Mouse (Mus musculus): ENCODE measurements at regions not wholly inside any gene's neighbourhood (a gene's known extent, or its start where the extent isn't known, plus 50 kb on each side); places are given as distances from the start of the nearest gene placed in this dataset.
A peak's percentile ranks its signal among the peaks of the same experiment; 100 is the strongest.

DNA sequence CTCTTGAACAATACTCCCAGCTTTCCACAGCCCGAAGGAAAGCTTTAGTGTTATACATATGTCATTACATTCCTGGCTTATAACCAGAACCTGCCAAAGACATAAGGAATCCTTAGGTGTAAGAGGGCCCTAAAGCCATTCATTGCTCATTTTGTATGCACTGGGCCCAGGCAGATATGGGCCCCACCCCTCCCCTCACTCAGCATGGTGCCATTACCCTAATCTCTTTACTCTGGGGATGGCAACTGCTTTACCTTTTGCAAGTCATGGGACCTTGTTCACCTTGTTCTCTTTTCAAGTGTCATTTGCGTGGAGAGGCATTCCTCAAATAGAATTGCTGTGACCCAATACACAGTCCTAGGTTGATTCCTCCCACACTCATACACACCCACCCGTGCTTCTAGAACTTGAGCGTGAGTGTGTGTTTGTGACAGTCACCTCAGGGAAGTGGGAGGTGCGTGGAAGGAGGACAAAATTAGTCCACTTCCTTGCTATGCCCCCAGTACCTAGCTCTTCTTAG lies 419.5 kb upstream of the Cdh4 start:
- no peak for DNase-seq

DNA sequence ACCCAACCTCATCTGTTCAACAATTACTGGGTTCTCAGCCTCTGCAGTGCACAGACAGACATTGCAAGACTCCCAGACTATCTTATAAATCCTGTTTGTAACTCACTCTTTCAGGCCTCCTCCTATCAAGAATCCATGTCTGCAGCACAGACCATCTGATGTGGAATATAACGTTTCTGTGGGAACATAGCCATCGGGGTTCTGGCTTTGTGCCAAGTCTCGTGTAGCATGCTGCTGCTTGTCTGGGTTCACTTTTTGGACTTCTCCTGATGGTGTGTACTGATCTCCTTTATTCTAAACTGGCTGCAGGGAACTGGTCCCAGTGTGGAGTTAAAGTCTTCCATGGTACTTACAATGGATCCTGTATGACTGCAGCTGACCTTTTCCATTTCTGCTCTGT lies 418.0 kb upstream of the Cdh4 start:
- DNase-seq, result no peak

DNA sequence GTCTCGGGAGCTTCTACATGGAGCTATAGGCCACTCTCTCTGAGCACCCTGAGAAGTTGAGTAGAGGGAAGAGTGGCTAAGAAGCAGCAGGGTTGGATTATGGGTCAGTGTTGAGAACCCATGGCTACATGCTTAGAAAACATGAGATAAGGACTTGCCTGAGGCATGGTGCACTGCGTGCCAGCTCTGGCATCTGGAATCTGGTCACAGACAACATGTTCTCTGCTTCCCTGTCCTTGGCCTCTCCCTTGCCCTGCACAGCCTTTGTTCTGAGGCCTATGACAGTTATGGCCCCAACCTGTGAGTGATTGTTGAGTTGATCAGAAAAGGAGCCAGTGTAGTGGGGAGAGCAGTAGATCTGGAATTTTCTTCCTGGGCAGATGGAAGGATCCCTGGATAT lies 409.1 kb upstream of the Cdh4 start:
- DNase-seq, result no peak

DNA sequence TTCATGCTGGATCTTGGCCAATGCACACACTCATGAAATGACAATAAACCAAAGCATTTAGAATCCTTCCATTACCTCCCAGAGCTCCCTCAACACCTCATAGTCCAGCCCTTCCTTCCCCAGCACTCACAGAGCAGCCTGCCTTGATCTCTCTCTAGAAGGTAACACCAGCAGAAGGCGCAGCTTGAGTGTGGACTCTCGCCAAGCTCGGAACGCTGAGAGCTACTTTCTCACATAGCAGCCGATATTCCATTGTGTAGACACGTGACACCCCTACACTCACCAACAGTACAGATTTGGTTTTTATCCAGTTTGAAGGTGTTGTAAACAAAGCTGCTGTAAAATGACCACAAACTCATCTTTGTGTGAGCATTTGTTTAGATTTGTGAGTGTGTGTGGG lies 406.8 kb upstream of the Cdh4 start:
- no peak for DNase-seq

DNA sequence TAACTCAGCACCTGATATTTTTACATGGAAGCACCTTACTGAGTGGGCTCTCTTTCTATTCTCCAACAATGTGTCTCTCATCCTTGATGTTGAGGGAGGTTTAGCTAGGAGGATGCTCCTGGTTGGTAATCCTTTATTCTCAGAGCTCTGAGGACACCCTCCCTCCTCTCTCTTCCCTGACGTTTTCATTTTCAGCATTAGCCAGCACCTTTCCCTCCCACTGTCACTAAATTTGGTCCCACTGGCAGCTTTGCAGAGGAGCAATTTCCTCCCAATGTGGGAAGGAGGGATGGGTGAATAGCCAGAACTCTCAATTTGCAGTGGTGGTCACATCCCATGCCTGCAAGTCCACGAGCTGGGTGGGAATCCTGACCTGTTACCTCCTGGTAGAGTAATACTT lies 402.5 kb upstream of the Cdh4 start:
- no peak for DNase-seq

DNA sequence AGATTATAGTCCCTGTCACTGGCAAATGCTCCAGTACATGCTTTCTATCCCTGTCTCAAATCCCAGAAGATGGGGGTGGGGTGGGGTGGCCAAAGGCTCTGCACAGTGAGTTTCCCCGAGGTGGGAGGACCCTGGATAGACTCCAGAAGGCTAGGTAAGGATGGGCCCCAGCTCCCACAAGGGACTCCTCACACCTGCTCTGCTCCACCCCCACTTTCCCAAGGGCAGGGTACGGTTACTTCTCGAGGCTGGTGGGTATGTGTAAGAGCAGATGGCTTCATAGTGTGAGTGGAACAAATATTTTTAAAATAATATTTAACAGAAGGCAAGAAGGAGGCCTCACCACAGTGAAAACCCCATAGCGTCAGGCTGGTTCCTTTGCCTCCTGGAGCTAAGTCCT lies 398.6 kb upstream of the Cdh4 start:
- DNase-seq, result no peak

DNA sequence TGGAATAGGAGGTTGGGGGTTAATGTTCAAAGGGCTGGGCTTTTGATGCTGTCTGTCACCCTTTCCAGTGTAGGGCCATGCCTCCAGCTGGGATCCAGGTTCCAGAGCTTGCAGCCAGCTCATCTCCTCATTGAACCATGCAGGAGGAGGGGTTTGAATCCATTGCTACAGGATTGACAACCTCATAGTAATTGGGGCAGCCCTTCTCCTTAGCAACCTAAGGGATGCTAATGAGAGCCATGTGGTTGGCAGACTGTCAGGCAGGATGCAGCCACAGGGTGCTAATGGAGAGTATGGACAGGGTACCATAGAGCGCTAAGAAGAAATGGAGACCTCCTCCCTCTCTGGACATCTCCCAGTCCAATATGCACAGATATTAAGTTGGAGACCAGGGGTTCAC lies 396.9 kb upstream of the Cdh4 start:
- no peak for DNase-seq

DNA sequence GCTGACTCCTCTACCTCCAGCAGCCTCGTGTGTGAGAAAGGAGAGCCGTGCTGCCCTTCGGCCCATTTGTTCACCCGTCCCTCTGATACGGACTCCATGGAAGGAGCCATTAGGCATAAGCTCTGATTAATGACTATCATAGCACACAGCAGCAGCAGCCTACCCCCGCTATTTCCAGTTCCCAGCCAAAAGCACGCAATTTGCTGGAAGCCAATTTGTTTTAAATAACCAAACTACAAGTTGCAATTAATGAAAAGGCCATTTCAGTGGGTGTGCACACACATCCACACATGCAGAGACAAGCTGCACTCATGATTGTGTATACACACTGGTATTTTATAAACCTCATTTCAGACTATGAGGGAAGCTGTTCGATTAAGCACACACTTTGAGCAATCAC lies 387.8 kb upstream of the Cdh4 start:
- DNase-seq, result no peak

DNA sequence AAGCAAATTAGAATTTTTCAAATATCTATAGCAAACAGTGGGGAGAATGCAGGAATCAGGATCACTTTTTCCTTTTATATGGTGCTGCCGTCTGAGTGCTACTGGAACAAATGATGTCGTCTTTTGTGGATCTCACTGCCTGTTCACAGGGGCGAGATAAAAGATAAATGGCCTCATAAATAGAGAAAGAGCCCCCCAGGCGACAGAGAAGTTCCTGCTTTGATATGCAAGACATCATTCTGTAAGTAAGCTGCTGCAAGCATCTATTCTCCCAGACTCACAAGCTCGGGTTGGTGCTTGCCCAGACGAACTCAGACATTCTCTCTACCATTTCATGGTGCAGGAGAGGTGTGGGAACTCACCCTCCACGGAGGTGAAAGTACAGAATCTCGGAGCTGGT lies 377.6 kb upstream of the Cdh4 start:
- DNase-seq, result no peak

DNA sequence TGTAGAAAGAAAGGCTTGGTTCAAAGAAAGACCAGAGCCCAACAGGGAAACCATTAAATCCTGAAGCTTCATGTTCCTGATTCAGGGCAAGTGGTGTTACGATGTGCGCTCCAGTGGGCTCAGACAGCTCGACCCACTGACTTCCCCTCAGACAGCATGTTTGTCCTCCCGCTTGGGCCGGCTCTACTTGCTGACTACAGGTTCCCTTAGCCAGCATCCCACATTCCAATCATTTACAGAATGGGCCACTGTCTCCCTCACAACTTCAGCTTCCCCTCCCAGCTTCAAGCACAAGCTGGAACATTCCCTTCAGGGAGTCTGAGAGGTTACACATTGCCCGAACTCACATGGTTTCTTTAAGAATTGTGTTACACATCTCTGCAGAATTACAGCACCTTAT lies 372.7 kb upstream of the Cdh4 start:
- DNase-seq, result no peak

DNA sequence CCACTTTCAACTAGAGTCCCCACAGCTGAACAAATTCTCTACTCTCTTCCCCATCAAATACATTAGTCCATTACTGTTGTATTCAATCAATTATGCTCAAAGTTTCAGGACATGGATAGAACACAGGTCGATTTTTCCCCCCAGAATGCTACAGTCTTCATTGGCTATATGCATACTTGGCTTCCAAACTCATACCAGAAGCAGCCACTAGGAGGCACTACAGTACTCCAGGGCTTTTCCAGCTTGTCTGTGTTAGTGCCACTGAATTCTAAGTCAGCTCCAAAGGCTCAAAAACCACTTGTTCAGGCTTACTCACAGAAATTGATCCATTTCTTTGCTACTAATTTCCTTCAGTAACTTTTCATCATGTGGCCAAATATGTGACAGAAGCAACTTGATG lies 371.9 kb upstream of the Cdh4 start:
- DNase-seq, result peak; percentile 47 to 75

DNA sequence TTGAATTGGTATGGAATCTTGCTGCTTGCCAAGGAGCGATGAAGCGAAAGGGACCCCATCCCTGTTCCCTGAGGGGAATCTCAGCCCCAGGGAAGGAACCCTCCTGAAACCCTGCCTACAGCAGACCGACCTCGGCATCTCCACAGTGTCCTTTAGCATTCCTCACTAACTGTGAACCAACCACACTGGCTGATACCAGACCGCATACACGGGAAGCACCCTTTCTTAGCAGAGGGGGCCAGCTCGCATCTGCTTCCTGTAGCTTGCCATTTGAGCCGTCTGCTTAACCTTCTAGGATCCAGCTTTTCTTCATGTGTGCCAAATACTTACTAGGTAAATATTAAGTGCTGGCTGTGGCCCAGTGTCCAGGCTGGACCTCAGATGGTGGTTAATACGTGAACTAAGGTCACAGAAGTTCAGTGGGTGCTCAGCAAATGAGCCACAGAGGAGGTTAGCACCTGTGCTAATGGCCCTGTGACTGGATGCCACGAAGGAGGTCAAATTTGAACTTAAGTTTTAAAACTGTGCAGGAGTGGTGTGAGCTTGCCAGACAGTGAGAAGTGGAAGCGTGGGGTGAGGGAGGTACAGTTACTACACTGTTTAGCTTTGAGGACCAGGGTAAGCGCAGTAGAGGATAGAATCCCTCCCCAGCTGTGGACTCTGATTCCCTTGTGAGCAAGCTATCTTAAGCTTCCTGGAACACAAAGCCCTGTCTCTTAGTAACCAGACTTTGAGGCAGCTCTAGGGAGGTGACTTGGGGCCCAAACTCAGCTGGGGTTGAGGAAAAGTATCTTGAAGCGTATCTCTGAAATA lies 361.6 kb upstream of the Cdh4 start:
- peak; percentile 71 to 85 for DNase-seq

DNA sequence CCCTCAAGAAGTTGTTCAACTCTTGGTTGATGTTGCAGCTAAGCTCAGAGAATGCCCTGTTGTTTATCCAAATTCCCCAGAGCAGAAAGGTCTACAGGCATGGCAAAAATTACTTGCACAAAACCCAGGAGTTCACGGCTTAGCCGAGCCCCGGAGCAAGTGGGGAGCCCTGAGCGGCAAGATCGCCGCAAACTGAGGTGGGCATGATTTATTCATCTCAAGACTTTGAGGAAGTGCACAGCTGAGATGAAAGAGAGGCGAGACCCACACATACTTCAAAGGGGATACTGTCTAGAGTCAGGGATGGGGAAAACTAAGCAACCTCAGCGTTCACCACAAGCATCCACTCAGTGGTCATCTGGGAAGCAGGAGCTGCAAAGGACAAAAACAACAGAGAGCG lies 355.3 kb upstream of the Cdh4 start:
- DNase-seq, result no peak

DNA sequence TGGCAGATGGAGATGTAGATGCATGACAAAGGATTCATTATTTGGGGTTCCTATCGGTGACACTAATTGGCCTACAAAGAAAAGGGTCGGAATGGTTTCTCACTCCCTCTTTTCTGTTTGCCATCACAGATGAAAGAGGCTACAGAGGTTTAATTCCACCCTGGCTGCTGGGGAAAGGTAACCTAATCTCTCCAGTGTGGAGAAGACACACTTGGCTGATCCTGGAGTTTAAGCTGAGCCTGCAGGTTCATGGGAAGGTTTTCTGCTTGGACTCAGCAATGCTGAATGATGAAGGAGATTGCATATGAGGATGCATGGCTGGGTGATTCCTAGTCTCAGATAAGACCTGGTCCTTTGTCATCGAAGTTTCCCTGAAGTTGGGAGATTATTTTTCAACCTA lies 350.8 kb upstream of the Cdh4 start:
- no peak for DNase-seq

DNA sequence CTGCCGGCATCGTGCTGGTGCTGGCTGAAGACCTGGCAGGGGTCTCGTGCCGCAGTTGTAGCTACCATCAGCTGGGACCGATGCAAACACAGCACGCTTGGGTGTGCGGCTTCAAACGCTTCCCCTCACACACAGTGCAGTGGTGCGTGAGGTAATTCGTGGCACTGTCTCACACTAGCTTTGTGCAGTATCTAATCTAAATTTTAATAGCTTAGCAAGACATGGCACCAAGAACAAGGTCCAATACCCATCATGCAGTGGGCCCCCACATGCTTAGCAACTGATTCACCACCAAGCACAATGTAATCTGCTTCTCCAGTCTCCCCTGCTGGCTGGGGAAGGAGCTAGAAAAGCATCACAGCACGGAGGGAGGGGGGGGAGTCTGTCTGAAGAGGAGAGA lies 348.2 kb upstream of the Cdh4 start:
- DNase-seq, result peak; percentile 29 to 33

DNA sequence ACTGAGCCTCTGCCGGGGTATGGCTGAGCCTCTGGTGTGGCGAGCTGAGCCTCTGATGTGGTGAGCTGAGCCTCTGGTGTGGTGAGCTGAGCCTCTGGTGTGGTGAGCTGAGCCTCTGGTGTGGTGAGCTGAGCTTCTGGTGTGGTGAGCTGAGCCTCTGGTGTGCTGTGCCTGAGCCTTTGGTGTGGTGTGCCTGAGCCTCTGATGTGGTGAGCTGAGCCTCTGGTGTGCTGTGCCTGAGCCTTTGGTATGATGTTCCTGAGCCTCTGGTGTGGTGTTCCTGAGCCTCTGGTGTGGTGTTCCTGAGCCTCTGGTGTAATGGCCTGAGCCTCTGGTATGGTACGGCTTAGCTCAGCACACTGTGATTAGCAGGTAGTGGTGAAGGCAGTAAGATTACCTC lies 346.2 kb upstream of the Cdh4 start:
- DNase-seq, result no peak

DNA sequence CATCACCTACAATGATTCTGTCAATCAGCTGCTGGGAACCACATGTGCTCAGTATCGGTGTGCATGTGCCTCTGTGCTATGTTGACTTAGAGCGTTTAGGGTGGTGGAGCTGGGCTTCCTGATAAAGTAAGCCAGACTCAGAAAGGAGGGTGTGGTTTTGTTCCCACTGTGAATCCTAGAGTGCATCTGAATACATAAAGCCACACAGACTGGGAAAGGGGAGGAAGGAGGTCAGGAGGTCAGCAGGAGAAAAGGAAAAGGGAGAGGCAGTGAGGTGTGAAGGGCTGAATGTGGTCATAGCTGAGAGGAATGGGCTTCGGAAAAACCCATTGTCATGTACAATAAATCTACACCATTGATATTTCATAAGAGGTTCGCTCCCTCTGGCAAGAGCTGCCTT lies 345.4 kb upstream of the Cdh4 start:
- DNase-seq, result no peak

DNA sequence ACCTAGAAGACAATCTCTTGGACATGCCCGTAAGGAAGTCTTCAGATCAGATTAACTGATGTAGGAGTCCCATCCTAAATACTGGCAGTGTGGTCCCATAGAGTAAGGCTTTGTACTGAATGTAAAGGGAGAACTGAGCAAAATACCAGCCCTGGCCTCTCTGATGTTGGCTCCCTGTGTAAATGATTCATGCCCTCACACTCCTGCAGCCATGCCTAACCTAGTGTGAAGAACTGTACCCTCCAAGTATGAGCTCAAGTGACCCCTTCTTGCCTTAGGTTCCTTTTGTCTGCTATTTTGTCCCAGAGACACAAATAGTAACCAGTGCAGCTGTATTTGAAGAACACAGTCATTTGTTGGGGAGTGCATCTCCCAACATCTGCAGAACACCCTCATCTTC lies 342.4 kb upstream of the Cdh4 start:
- no peak for DNase-seq

DNA sequence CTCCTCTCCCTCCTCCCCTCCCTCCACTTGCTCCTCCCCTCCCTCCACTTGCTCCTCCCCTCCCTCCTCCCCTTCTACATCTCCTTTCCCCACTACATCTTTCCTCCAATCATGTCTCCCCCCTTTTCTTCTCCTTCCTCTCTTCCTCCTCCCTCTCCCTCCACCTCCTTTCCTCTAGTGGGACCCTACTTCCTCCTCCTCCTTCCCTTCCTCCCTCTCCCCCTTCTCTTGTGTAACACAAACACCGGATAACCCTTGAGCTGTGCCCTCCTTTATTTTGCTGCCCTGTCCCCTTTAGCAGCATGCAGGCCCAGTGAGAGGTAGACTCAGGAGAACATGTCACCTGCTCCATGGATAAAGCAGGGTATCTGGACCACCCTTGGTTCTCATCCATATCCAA lies 339.1 kb upstream of the Cdh4 start:
- DNase-seq, result no peak

DNA sequence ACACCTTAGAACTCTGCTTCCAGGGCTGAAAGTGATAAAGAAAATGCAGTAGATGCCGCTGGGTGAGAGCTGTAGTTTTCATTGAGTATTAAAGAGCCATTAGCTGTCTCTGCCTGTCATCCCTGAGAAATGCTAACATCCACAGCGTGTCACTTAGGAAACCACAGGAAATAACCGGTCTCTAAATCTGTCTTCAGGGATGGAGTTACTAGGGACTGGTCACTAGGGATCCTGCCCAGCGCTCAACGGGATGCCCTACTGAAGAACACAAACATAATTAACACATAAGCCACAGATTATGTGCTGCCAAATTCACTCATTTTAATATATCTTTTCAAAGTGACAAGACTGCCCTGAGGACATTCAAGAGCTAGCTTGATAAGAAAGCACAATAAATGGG lies 329.3 kb upstream of the Cdh4 start:
- no peak for DNase-seq

DNA sequence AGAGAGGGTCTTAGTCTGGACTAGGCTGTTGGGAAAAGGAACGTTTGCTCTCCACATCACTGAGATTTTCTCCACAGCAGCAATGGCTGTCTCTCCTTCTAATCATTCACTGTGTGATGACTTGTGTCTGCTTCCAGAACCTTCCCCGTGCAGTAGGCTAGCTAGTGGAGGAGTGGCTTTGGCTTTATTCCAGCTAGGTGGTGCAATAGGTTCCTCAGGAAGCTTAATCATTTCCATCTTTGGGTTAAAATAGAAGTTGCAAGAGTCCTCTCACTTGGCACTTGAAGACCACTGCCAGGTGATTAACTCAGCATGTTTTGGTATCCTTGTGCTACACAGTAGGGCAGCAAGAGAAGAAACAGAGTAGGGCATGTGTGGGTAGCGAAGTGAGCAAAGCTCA lies 314.2 kb upstream of the Cdh4 start:
- peak; percentile 2 to 9 for DNase-seq

DNA sequence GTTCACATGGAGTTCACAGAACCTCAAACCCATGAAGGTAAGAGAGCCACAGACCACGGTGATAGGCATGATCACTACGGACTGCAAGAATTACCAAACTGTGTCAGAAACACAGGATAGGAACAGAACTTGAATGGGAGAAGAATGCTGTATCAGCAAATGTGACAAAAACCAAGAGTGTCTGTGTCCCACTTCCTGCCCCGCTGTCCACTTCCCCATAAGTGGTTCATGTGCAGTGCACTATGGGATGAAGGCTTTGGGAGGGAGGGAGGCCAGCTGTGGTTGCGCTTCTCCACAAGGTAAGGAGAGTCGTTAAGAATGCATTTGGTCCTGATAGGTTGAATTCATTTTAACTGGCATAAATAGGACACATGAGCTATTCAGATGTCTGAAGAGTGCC lies 313.8 kb upstream of the Cdh4 start:
- no peak for DNase-seq

DNA sequence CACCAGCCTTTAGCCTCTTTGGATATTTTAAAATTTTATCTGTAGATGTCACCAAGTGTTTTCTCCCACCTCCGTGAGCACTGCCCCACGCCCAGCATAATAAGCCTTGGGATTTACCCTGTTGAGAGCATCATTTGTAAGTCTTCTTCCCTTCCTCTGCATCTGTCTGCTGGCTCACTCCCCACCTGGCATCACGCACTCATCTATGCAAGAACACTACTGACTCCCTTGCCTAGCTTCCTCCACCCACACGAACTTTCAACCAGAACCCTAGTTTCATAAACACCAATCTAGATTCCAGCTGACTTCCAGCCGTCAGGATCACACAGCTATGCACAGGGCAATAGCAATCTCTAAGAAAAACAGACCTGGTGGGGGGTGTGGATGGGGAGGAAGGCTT lies 311.2 kb upstream of the Cdh4 start:
- DNase-seq, result no peak

DNA sequence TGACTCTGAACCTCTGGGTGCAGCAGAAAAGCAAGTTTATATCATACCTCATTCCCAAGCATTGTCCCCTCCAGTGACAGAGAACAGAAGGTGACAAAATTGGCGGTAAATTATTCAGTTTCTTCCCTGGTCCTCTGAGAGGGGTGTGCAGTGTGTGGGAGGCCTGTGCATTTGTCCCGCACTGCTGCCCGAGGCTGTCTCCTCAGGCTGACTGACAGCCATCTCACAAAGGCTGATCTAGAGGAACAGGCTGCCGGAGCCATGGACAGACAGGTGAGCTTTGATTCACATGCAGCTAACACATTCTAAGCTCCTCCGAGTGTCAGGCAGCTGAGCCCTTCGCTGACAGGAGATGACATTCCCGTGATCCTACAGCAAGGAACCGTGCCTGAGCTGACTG lies 299.9 kb upstream of the Cdh4 start:
- DNase-seq, result no peak

DNA sequence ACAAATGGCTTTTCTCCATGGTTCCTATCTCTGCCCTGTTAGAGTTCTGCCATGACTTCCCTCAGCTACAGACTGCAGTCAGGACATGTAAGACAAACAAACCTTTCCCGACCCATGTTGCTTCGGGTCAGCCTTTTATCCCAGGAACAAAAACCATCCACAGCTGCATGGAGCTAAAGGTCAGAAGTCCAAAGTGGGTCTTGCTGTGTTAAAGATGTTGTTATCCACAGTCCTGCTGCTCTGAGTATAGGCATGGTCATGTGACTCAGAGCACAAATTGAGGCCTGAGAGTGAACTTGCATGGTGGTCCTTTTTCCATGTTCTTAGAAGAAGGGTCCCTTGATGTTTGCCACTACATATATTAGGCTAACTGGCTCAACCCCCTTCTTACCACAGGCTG lies 296.5 kb upstream of the Cdh4 start:
- no peak for DNase-seq
